Mouse (Mus musculus): ENCODE data around the gene Xpo1. TPM values are rescaled to one million over a fixed set of nuclear protein-coding genes. Genes with fewer than 3 reads are reported as not detected.

The Xpo1 gene
- 4.0 and 4.7 TPM in 2 replicates for polyA plus RNA-seq (2012; rRNA removed)

GRCm38 (mm10) chr11:23255427-23256193 is at the start of gene Xpo1:
Gene Xpo1 (plus strand): TSS chr11:23256041.

DNA sequence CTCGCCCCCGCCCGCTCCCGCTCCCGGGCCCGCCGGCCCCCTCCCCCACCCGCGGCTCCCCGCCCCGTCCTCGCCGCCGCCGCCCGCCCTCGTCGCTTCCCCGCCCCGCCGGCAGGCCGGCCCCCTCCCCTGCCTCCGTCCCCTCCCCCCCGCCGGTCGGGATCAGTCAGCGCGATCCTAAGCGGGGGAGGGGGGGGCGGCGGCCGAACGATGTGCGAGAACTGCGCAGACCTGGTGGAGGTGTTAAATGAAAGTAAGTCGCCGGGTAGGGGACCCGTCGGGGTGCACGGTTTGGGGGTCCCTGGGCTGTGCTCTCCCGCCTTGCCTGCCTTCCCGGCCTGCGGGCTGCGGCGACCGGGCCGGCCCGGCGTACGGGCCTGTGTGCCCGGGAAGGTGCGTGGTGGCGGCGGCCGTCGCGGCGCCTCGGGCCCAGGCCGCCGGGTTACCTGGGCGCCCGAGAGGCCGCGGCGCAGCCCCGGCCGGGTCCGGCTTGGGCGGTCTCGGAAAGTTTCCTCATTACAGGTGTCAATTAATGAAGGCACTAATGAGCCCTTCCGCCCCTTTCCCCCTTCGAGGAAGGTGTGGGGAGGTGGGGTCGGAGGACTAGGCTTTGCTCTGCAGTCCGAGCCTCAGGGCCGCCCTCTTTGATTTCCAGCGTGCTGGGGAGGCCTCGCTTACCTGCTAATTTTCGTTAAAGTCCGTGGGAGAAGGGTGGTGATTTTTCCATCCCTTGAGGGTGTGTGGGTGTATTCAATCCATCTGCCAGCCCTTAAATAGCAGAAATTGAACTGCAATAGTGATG is 51.1 kb downstream of the Xpo1 start, which contains the start of gene Usp34:
Gene Usp34, plus strand, starts transcription at position 132 of the 802 bp plus-strand sequence.

Other genes starting within 250 kb of the Xpo1 start
- gene Fam161a, start 248.5 kb upstream of the Xpo1 start, polyA plus RNA-seq (2012; rRNA removed) = 1.4 and 1.5 TPM in 2 replicates
- 3.5 and 4.3 TPM in 2 replicates for gene Usp34, start 50.9 kb downstream of the Xpo1 start, polyA plus RNA-seq (2012; rRNA removed)
- 8.8 and 9.8 TPM in 2 replicates for gene Ahsa2, start 242.0 kb downstream of the Xpo1 start, polyA plus RNA-seq (2012; rRNA removed)